Mouse (Mus musculus) olfactory bulb, adult 2 months (tissue): ENCODE data around the gene Kcnj9. TPM values are rescaled to one million over a fixed set of nuclear protein-coding genes. Genes with fewer than 3 reads are reported as not detected.

Source experiments
- H3K27ac ChIP-seq: fragments of 200-500 bp; 2 replicates; pipeline ENCODE4 v1.5.1; 2012; ENCODE audit warnings: low read depth, low read length; ENCODE audit not compliant: insufficient read depth
- H3K4me1 ChIP-seq: fragments of 200-500 bp; 2 replicates; pipeline ENCODE4 v1.6.1; 2012; ENCODE audit warnings: low read length; ENCODE audit not compliant: control insufficient read depth, insufficient read depth
- H3K4me3 ChIP-seq: fragments of 200-500 bp; 2 replicates; pipeline ENCODE4 v1.5.1; 2012; ENCODE audit warnings: mild to moderate bottlenecking, low read depth, low read length, moderate library complexity; ENCODE audit not compliant: insufficient read depth
- CTCF ChIP-seq: fragments of 200-500 bp; IDR thresholded peaks from 2 replicates; pipeline ENCODE4 v1.5.1; 2012; ENCODE audit warnings: low read depth, mild to moderate bottlenecking, low read length, moderate library complexity; ENCODE audit not compliant: insufficient read depth
- POLR2A ChIP-seq: fragments of 200-500 bp; IDR thresholded peaks from 2 replicates; pipeline ENCODE4 v1.6.1; 2012; ENCODE audit warnings: mild to moderate bottlenecking, low read depth, low read length, moderate library complexity; ENCODE audit not compliant: insufficient read depth
- WGBS: fragments of 180-500 bp; shearing (Covaris S2); methylation state at CpG from one replicate; pipeline ENCODE4 v1.1.7; 2018; 5-methylcytosine and 5-hydroxymethylcytosine counted together
- polyA plus RNA-seq: library from polyadenylated mRNA; stranded (reverse); fragments of >200 nt; gene quantifications from 2 replicates; pipeline ENCODE4 v1.2.4, GENCODE M21; 2012; ENCODE audit warnings: low replicate concordance; ENCODE audit not compliant: missing spikeins, insufficient read depth, insufficient read length

Kcnj9 gene
- polyA plus RNA-seq, 1 experiment: not detected

DNA sequence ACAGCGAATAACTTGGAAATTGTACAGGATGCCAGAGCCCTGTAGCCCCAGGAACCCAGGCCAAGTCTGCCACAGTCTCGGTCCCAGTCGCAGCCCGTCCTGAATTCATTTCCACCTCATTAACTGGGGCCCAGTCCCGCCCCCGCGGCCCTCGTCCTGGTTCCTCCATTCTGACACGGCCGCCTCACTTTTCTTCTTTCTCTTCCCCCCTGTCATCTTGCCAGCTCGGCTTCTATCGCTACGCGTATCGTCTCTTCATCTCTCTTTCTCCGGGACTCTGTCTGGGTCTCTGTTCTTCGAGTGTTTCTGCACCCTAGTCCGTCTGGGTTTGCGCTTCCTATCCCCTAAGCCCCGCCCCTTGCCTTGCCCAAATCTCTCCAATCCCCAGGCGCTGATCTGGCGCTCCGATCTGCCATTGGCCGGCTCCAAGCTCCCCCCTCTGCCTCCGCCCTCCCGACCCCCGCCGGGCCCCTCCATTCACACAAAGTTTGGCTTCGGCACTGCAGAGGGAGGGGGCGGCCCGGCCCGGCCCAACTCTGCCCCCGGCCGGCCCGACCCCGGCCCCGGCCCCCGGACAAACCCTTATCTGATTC, 11.7 kb upstream of the Kcnj9 start, which contains the start of gene Kcnj10:
Gene Kcnj10, plus strand, starts transcription at position 482 of the 593 bp plus-strand sequence.
- 2% methylated on average over 38 of the region's 38 CpGs for WGBS
- Histone ChIP-seq H3K27ac (peak within 1 kb of the TSS; percentile 62; the same call in 1 of the 2 replicates), H3K4me3 (peak within 1 kb of the TSS; percentile 39), H3K4me1 (peaks cover 10% of the 10 kb centered on the region)
- no peak for TF ChIP-seq POLR2A
- no peak for TF ChIP-seq CTCF

DNA sequence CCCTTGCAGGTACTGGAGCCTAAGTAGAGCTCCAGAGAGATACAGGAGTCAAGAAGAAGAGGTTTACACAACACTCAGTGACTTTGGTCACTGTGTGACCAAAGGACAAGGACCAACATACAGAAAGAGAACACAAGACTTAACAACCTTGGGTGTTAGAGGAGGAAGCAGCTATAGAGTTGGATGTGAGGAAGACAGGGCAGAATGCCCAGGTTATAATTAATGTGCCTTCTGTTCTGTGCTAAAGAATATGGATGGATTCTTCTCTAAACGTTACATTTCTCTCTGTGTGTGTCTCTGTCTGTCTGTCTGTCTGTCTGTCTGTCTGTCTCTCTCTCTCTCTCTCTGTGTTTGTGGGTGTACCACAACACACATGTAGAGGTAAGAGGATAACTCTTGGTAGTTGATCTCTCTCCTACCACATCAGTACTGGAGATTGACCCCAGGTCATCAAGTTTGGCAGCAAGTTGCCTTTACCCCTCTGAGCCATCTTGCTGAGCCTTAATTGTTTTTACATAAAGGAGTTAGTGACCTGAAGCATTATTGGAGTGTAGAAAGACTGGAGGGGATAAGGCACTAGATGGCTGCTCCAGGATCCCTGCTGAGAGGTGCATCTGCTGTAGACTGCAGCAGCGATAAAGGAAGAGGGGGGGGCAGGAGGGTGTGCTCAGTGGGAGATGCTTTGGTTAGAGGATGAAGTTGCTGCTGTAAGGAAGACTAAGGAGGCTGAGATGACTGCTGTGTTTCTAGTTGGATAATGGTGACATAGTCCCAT, 8.5 kb upstream of the Kcnj9 start:
- 34% methylated on average over 2 of the region's 2 CpGs for WGBS
- no peak for TF ChIP-seq CTCF

GRCm38 (mm10) chr1:172335804-172336203, 6.7 kb upstream of the Kcnj9 start:
- 87% methylated on average over 15 of the region's 15 CpGs for WGBS
- no peak overlapping the region for H3K27ac ChIP-seq
- TF ChIP-seq POLR2A (no peak), CTCF (no peak)
- no peak overlapping the region for H3K4me3 ChIP-seq
- H3K4me1 ChIP-seq: peaks cover 4% of the 10 kb centered on the region

More for the DNA sequence above, 8.5 kb upstream of the Kcnj9 start:
- H3K27ac ChIP-seq: no peak overlapping the region
- H3K4me1 ChIP-seq: peaks cover 10% of the 10 kb centered on the region
- H3K4me3 ChIP-seq: no peak overlapping the region

GRCm38 (mm10) chr1:172333512-172333911, 4.4 kb upstream of the Kcnj9 start:
- H3K4me3 ChIP-seq: no peak overlapping the region
- no peak overlapping the region for H3K27ac ChIP-seq
- WGBS: 42% methylated on average over 3 of the region's 3 CpGs
- H3K4me1 ChIP-seq: peaks cover 4% of the 10 kb centered on the region
- TF ChIP-seq CTCF: no peak
- no peak for TF ChIP-seq POLR2A

DNA sequence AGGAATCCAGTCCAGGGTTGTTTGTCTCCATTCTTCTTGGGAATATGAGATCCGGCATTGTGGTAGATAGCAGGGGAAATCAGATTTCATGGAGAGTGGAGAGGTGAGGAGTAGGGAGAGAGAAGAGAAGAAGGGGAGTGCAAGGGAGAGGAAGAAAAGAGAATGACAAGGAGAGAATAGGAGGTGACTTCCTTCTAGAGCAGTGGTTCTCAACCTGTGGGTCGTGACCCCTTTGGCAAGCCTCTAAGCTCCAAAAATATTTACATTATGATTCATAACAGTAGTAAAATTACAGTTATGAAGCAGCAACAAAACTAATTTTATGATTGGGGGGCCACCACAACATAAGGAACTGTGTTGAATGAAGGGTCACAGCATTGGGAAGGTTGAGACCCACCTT, 3.8 kb upstream of the Kcnj9 start:
- H3K27ac ChIP-seq: no peak overlapping the region
- TF ChIP-seq POLR2A: no peak
- no peak for TF ChIP-seq CTCF
- 91% methylated on average over 2 of the region's 2 CpGs for WGBS

DNA sequence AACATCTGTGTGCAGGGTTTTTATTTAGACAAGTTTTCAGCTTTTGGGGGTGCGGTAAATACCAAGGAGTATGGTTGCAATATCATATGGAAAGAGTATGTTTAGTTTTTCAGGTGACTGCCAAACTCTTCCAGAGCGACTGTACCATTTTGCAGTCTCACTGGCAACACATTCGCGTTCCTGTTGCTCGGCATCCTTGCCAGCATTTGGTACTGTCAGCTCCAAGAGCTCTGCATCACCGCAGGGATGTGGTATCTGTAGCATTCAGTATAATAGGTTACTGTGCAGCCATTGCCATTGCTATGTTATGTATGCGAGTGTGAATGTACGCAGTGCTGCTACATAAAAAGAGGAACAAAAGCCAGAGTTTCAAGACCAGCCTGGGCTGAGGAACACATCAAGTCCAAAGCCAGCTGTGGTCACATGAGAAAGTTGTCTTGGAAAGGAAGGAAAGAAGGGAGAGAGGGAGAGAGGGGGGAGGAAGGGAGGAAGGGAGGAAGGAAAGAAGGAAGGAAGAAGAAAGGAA, 2.4 kb upstream of the Kcnj9 start:
- 53% methylated on average over 8 of the region's 8 CpGs for WGBS
- peaks cover 12% of the 10 kb centered on the region for H3K4me1 ChIP-seq
- H3K27ac ChIP-seq: no peak overlapping the region
- no peak overlapping the region for H3K4me3 ChIP-seq
- TF ChIP-seq POLR2A: no peak
- TF ChIP-seq CTCF: no peak

More for the DNA sequence above, 3.8 kb upstream of the Kcnj9 start:
- Histone ChIP-seq H3K4me3 (no peak overlapping the region), H3K4me1 (peaks cover 4% of the 10 kb centered on the region)

DNA sequence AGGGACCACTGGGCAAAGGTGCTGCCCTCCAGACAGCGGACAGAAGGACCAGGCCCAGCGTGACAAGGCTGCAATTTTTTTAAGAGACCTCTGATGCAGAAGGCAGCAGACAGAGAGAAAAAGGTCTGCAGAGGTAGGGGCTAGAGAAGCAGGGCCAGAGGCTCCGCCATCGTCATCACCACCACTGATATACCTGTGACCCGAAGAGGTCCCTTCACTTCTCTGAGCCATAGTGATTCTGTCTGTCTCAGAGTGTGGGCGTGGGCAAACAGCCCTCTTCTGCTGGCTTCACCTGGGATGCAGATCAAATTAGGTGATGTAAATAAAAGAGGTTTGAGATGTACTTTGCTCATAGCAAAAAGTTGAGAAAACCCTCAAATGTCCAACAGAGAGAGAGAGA, 498 bp upstream of the Kcnj9 start:
- WGBS: 72% methylated on average over 6 of the region's 6 CpGs
- no peak overlapping the region for H3K4me3 ChIP-seq
- H3K27ac ChIP-seq: peak overlapping the region; percentile 50
- TF ChIP-seq CTCF (no peak), POLR2A (no peak)
- peaks cover 26% of the 10 kb centered on the region for H3K4me1 ChIP-seq

DNA sequence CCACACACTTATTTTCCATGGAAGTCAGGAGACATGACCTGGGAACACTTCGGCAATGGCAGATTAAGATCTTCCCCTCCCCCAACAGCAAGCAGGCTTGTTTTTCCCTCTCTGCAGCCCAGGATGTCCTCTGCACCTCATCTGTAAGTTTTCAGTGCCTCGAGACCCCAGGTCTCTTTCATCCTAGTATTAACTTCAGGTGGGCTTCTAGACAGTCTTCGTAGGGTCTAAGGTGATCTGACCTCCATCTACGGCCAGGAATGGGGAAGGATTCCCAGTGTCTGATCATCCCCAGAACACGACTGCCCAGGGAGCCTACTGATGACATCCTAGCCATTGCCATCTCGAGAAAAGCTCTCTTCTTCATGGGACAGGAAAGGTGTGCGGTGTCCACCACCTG, 657 bp downstream of the Kcnj9 start:
- Histone ChIP-seq H3K27ac (0 out of 2 replicates have a peak overlapping the region, but pooled peaks have one; percentile 60), H3K4me3 (peak overlapping the region; percentile 57)

DNA sequence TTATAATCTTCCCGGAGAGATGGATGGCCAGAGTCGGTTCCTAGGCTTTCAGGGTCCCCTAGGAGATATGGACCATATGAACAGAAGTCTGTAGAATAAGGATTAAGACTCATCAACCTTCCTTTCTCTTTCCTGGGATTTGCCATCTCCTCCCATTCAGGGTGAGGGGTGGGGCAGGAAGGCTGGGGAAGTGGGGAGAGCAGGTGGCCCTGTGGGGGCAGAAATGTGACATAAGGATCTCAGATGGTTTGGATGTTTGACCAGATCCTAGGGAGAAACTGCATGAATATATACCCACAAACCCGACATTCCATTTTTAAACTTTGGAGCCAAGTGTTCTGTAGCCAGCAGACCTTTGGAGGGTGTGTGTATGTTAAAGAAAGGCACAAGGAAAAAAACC, 1.1 kb downstream of the Kcnj9 start:
- Histone ChIP-seq H3K27ac (no peak overlapping the region), H3K4me3 (peak overlapping the region; percentile 7; the same call in 1 of the 2 replicates), H3K4me1 (peaks cover 32% of the 10 kb centered on the region)
- TF ChIP-seq POLR2A (no peak), CTCF (no peak)
- 78% methylated on average over 3 of the region's 3 CpGs for WGBS

More for the DNA sequence above, 657 bp downstream of the Kcnj9 start:
- peaks cover 32% of the 10 kb centered on the region for H3K4me1 ChIP-seq
- TF ChIP-seq CTCF (no peak), POLR2A (no peak)
- WGBS: 58% methylated on average over 7 of the region's 7 CpGs
